Mouse (Mus musculus): ENCODE measurements at regions not wholly inside any gene's neighbourhood (a gene's known extent, or its start where the extent isn't known, plus 50 kb on each side); places are given as distances from the start of the nearest gene placed in this dataset.

DNA sequence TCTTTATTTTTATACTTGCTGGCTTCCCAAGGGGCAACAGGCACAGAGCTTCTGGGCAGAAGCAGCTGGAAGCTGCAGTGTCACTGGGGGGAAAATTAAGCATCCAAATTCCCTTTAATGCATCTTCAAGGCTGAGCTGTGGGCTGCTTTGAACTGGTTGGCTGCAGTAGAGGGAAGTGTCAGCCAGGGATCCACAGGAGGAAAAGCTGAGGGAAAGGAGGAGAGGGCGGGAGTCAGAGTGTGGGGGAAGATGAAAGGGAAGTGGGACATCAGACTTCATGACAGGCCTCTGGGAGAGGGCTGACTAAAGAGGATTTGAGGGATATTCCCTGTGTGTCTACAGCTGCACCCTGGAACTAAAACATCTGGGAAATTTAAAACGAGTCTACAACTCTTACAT lies 77.6 kb downstream of the Cd24a start:
- TF ChIP-seq CTCF (conservative IDR thresholded peaks at IDR 0.05; ENCODE audit: low read length) (no peak), POU5F1 (IDR thresholded peaks at IDR 0.05; ENCODE audit: borderline replicate concordance, low read length) (no peak), NANOG (IDR thresholded peaks at IDR 0.05; ENCODE audit: borderline replicate concordance, low read length) (no peak)

All from E14TG2a.4 (cell line).